Mouse (Mus musculus): ENCODE measurements around the gene Polr1b. TPM values are rescaled to one million over a fixed set of nuclear protein-coding genes. Genes with fewer than 3 reads are reported as not detected.
A peak's percentile ranks its signal among the peaks of the same experiment; 100 is the strongest.

Polr1b gene
- polyA plus RNA-seq, 1 experiment from 2014 or later: 28.5 TPM

DNA sequence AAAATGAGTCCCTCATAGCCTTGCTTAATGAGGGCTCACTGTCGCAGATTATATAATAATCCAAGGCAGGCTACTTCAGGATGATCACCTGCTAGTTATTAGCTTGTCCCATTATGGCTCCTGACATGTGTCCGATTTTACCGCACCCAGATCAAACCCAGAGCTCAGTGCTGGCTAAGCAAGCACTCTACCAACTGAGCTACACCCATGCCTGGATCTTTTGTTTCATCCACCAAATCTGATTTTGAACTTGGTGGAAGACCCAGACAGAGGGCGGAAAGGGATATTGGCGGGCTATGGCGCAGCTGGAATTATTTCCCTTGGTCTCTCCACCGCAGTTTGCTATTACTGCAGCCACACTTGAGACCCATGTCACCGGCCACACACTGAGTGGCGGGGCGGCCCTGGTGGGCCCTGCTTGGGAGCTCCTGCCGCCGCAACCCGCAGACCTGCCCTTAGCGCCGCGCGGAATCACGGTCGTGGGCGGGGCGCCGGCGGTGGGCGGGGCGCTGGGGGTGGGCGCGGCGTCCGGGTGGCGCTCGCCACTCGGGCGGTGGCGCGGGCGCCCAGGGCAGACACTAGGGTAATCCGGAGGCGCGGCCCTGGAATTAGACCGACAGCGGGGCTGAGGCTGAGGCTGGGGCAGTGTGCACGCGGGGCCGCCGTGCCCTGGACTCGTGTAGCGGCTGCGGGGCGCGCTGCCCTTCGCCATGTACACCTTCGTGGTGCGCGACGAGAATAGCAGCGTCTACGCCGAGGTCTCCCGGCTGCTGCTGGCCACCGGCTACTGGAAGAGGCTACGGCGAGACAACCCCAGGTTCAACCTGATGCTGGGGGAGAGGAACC lies 35.1 kb upstream of the Polr1b start, which contains the start of gene Ttl:
TSS of gene Ttl (plus strand) at position 506 of the 846 bp plus-strand sequence.
- DNase-seq: peak; percentile 86
- H3K27me3 ChIP-seq (ENCODE audit: insufficient read depth, low read length): no peaks in the 10 kb centered on the region
- no peak for TF ChIP-seq CTCF (IDR thresholded peaks at IDR 0.05; ENCODE audit: low read depth)
- H3K27ac ChIP-seq (ENCODE audit: low read depth): peak within 1 kb of the TSS; percentile 56; the same call in 1 of the 2 replicates
- no peaks in the 10 kb centered on the region for H3K9me3 ChIP-seq (ENCODE audit: low read depth, low read length)
- 1% methylated on average over 62 of the region's 62 CpGs for WGBS
- H3K4me3 ChIP-seq (ENCODE audit: low read depth, low read length): peak within 1 kb of the TSS; percentile 82
- peak within 1 kb of the TSS; percentile 82 for H3K4me2 ChIP-seq
- peak within 1 kb of the TSS; percentile 70 for H3K9ac ChIP-seq
- peaks cover 3% of the 10 kb centered on the region; the same call in 1 of the 2 replicates for H3K36me3 ChIP-seq (ENCODE audit: insufficient read depth)
- peak; percentile 95 for ATAC-seq (ENCODE audit: insufficient read depth)
- peaks cover 3% of the 10 kb centered on the region; the same call in 1 of the 2 replicates for H3K4me1 ChIP-seq (ENCODE audit: insufficient read depth)

DNA sequence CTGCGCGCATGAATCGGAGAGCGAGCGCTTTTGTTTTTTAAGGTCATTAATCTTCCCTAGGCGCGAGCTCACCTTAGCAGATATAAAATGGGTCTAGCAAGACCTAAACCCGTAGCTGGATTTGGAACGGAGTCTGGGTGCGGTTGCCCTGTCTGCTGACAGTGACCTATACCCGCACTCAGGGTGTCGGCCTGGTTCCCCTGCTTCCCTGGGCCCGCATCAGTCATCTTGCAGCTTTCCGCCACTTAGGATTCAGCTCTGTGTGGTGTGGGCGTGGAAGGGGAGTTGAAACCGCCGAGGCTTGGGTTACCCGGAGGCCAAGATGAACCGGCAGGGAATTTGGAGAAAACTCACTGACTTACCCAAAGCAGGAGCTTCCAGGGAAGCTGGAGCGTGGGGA lies 34.5 kb upstream of the Polr1b start:
- peaks cover 3% of the 10 kb centered on the region; the same call in 1 of the 2 replicates for H3K4me1 ChIP-seq (ENCODE audit: insufficient read depth)
- H3K27ac ChIP-seq (ENCODE audit: low read depth): peak overlapping the region; percentile 56; the same call in 1 of the 2 replicates
- peak overlapping the region; percentile 82 for H3K4me2 ChIP-seq
- no peaks in the 10 kb centered on the region for H3K27me3 ChIP-seq (ENCODE audit: insufficient read depth, low read length)
- no peaks in the 10 kb centered on the region for H3K9me3 ChIP-seq (ENCODE audit: low read depth, low read length)
- peak overlapping the region; percentile 70 for H3K9ac ChIP-seq
- peak; percentile 79 for DNase-seq
- WGBS: under 1% methylated on average over 20 of the region's 20 CpGs
- peaks cover 3% of the 10 kb centered on the region; the same call in 1 of the 2 replicates for H3K36me3 ChIP-seq (ENCODE audit: insufficient read depth)
- TF ChIP-seq CTCF (IDR thresholded peaks at IDR 0.05; ENCODE audit: low read depth): no peak
- H3K4me3 ChIP-seq (ENCODE audit: low read depth, low read length): peak overlapping the region; percentile 82
- ATAC-seq (ENCODE audit: insufficient read depth): peak; percentile 87

DNA sequence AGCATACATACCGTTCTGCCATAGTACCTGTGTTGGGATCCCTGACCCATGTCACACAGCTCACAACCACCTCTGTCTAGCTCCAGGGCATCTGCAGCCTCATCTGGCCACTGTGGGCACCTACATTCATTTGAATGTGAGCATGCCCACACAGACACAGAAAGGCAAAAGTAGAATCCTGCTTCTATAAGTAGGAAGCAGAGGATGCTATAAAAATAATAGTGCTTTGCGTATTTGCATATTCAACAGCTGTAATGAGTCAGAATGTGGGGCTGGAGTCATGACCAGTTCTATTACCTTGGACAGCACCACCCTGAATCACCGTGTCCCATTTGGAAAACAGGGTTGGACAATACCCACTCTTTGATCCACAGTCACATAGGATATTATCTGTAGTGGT lies 30.5 kb upstream of the Polr1b start:
- H3K9ac ChIP-seq: no peak overlapping the region
- no peaks in the 10 kb centered on the region for H3K27me3 ChIP-seq (ENCODE audit: insufficient read depth, low read length)
- H3K4me2 ChIP-seq: no peak overlapping the region
- no peaks in the 10 kb centered on the region for H3K9me3 ChIP-seq (ENCODE audit: low read depth, low read length)
- no peak overlapping the region for H3K4me3 ChIP-seq (ENCODE audit: low read depth, low read length)
- no peak for DNase-seq
- ATAC-seq (ENCODE audit: insufficient read depth): no peak
- H3K27ac ChIP-seq (ENCODE audit: low read depth): no peak overlapping the region
- peaks cover 3% of the 10 kb centered on the region; the same call in 1 of the 2 replicates for H3K4me1 ChIP-seq (ENCODE audit: insufficient read depth)
- peaks cover 3% of the 10 kb centered on the region; the same call in 1 of the 2 replicates for H3K36me3 ChIP-seq (ENCODE audit: insufficient read depth)
- no peak for TF ChIP-seq CTCF (IDR thresholded peaks at IDR 0.05; ENCODE audit: low read depth)
- WGBS: 78% methylated on average over 3 of the region's 3 CpGs

DNA sequence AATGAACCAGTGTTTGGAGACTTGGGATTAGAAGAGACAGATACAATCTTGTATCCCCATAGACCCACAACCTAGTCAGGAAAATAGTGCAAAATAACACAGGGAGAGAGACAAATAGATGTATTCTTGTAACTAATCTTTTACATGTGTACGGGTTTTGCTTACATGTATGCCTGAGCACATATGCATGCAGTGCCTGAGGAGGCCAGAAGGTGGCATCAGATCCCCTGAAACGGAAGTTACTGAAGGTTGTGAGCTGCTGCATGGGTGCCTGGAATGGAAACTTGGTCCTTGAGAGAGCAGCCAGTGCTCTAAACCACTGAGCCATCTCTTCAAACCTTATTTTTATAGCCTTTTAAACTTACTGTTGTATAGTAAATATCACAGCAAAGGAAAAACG lies 22.5 kb upstream of the Polr1b start:
- Histone ChIP-seq H3K9ac (no peak overlapping the region), H3K4me2 (no peak overlapping the region), H3K4me1 (ENCODE audit: insufficient read depth) (no peaks in the 10 kb centered on the region), H3K27ac (ENCODE audit: low read depth) (no peak overlapping the region), H3K27me3 (ENCODE audit: insufficient read depth, low read length) (no peaks in the 10 kb centered on the region), H3K36me3 (ENCODE audit: insufficient read depth) (peaks cover 43% of the 10 kb centered on the region), H3K9me3 (ENCODE audit: low read depth, low read length) (no peaks in the 10 kb centered on the region), H3K4me3 (ENCODE audit: low read depth, low read length) (no peak overlapping the region)
- TF ChIP-seq CTCF (IDR thresholded peaks at IDR 0.05; ENCODE audit: low read depth): peak; percentile 60
- DNase-seq: peak; percentile 63
- 79% methylated on average over 3 of the region's 3 CpGs for WGBS
- no peak for ATAC-seq (ENCODE audit: insufficient read depth)

DNA sequence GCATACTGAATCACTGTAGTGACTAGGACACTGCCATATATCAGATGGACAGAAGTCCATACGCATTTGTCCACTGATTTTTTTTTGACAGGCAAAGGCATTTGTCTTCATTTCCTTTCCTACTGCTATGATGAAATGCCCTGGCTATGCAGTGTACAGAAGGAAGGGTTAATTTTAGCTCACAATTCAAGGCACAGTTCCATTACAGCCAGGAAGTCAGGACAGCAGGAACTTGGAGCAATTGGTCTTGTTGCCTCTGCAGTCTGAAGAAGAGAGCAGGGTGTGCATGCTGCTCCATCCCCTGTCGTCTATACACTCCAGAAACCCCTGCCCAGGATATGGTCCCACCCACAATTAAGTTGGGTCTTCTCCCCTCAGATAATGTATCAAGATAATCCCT lies 21.6 kb upstream of the Polr1b start:
- Histone ChIP-seq H3K4me1 (ENCODE audit: insufficient read depth) (no peaks in the 10 kb centered on the region), H3K4me3 (ENCODE audit: low read depth, low read length) (no peak overlapping the region), H3K4me2 (no peak overlapping the region), H3K9ac (no peak overlapping the region), H3K27ac (ENCODE audit: low read depth) (no peak overlapping the region), H3K9me3 (ENCODE audit: low read depth, low read length) (no peaks in the 10 kb centered on the region), H3K36me3 (ENCODE audit: insufficient read depth) (peaks cover 49% of the 10 kb centered on the region), H3K27me3 (ENCODE audit: insufficient read depth, low read length) (no peaks in the 10 kb centered on the region)
- no peak for TF ChIP-seq CTCF (IDR thresholded peaks at IDR 0.05; ENCODE audit: low read depth)
- DNase-seq (peak; percentile 49), ATAC-seq (ENCODE audit: insufficient read depth) (no peak)
- 80% methylated on average over 2 of the region's 2 CpGs for WGBS

DNA sequence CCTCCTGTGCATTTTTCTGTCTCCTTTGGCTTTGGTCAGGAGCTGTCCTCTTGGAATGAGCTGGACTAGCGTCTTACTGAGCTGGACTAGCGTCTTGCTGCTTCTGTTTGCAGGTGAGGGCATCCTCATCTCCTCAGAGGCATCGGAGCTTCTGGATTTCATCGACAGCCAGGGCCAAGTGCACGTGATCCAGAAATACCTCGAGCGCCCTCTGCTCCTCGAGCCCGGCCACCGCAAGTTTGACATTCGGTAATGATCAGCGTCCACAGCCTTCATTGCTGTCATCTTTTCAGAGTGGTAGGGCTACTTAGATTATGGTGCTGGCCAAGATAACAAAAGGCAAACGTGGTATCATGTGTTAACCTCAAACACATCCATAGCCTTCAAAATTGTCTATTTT lies 19.7 kb upstream of the Polr1b start:
- Histone ChIP-seq H3K9me3 (ENCODE audit: low read depth, low read length) (no peaks in the 10 kb centered on the region), H3K4me1 (ENCODE audit: insufficient read depth) (no peaks in the 10 kb centered on the region), H3K9ac (no peak overlapping the region), H3K36me3 (ENCODE audit: insufficient read depth) (peaks cover 58% of the 10 kb centered on the region), H3K27me3 (ENCODE audit: insufficient read depth, low read length) (no peaks in the 10 kb centered on the region), H3K4me2 (no peak overlapping the region), H3K4me3 (ENCODE audit: low read depth, low read length) (no peak overlapping the region), H3K27ac (ENCODE audit: low read depth) (no peak overlapping the region)
- ATAC-seq (ENCODE audit: insufficient read depth) (no peak), DNase-seq (peak; percentile 18)
- WGBS: 69% methylated on average over 13 of the region's 13 CpGs
- TF ChIP-seq CTCF (IDR thresholded peaks at IDR 0.05; ENCODE audit: low read depth): peak; percentile 34

DNA sequence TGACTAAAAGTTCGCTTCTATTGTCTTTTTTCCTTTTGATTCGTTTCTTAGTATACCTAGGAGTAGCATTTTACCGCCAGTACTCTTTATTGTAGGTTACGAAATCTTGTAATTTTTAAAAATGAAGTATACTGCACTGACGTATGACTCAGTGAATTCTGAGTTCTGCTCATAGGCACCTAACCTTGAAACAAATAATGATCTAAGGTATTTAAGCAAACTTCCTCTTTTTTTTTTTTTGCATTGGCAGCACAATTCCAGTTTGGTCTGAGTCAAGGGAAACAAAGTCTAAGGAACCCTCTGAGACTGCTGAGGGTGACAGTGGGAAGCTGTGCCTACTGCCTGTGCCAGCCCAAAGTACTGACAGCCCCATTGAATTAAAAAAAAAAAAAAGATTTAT lies 17.3 kb upstream of the Polr1b start:
- Histone ChIP-seq H3K9ac (no peak overlapping the region), H3K4me2 (no peak overlapping the region), H3K4me3 (ENCODE audit: low read depth, low read length) (no peak overlapping the region), H3K27ac (ENCODE audit: low read depth) (no peak overlapping the region), H3K4me1 (ENCODE audit: insufficient read depth) (no peaks in the 10 kb centered on the region), H3K27me3 (ENCODE audit: insufficient read depth, low read length) (no peaks in the 10 kb centered on the region), H3K36me3 (ENCODE audit: insufficient read depth) (peaks cover 53% of the 10 kb centered on the region), H3K9me3 (ENCODE audit: low read depth, low read length) (no peaks in the 10 kb centered on the region)
- ATAC-seq (ENCODE audit: insufficient read depth) (no peak), DNase-seq (no peak)
- TF ChIP-seq CTCF (IDR thresholded peaks at IDR 0.05; ENCODE audit: low read depth): no peak
- 88% methylated on average over 5 of the region's 5 CpGs for WGBS

All from lung, embryonic 14.5 days (tissue).